Mouse (Mus musculus): Measurements from ENCODE around the gene Cx3cr1. TPM values are rescaled to one million over a fixed set of nuclear protein-coding genes. Genes with fewer than 3 reads are reported as not detected.
A peak's percentile ranks its signal among the peaks of the same experiment; 100 is the strongest.

Cx3cr1 gene
- total and polyA plus RNA-seq, 3 experiments = 1.2 to 4.4 (median 3.7) TPM

DNA sequence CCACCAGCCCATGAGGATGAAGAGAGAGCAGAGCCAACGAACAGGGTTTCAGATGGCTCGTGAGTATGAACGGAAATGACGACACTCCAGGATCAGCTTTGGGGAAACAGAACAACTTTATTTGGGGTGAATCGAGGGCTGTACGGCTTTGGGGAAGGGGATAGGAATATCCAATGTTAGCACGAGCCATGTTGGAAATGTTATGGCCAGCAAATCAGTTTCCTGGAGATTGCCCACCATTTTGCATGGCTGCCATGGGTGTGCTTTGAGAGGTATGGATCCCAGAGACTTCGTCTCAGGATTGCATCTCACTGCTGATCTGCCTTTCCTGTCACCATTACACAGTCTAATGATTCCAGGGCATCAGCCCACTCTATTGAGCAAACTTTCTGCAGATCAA lies 29.6 kb upstream of the Cx3cr1 start:
- H3K27me3 ChIP-seq (ENCODE audit: control insufficient read depth, insufficient read depth, low read length) = no peaks in the 10 kb centered on the region
- TF ChIP-seq POLR2A (IDR thresholded peaks at IDR 0.05; ENCODE audit: insufficient read depth, low read depth, low read length) (no peak), CTCF (IDR thresholded peaks at IDR 0.05) (no peak), EP300 (IDR thresholded peaks at IDR 0.05; ENCODE audit: insufficient read depth, low read depth, low read length) (no peak)
- H3K79me2 ChIP-seq (replicated peaks; ENCODE audit: control insufficient read depth, insufficient read depth, low read length) = no peaks in the 10 kb centered on the region
- WGBS = 80% methylated on average over 8 of the region's 8 CpGs
- H3K36me3 ChIP-seq (ENCODE audit: control insufficient read depth, insufficient read depth, low read length) = no peaks in the 10 kb centered on the region
- no peak overlapping the region for H3K9ac ChIP-seq (ENCODE audit: low read depth, low read length)
- no peak overlapping the region for H3K4me3 ChIP-seq
- H3K4me1 ChIP-seq (ENCODE audit: control insufficient read depth, insufficient read depth, low read length) = no peaks in the 10 kb centered on the region
- DNase-seq = no peak
- intact Hi-C loops (cut with DNase I) = loop anchor here (5.0 kb wide), 1 partner anchor 187 kb away; no protein-coding TSS in a partner anchor
- H3K27ac ChIP-seq = no peak overlapping the region

GRCm38 (mm10) chr9:120098682-120099081 lies 29.0 kb upstream of the Cx3cr1 start:
- H3K4me1 ChIP-seq (ENCODE audit: control insufficient read depth, insufficient read depth, low read length) = no peaks in the 10 kb centered on the region
- H3K79me2 ChIP-seq (replicated peaks; ENCODE audit: control insufficient read depth, insufficient read depth, low read length) = no peaks in the 10 kb centered on the region
- TF ChIP-seq EP300 (IDR thresholded peaks at IDR 0.05; ENCODE audit: insufficient read depth, low read depth, low read length) (0 out of 2 replicates have a peak, but pooled peaks have one; percentile 32), POLR2A (IDR thresholded peaks at IDR 0.05; ENCODE audit: insufficient read depth, low read depth, low read length) (no peak), CTCF (IDR thresholded peaks at IDR 0.05) (peak; percentile 92)
- peak; percentile 59 to 65 for DNase-seq
- H3K27me3 ChIP-seq (ENCODE audit: control insufficient read depth, insufficient read depth, low read length) = no peaks in the 10 kb centered on the region
- H3K9ac ChIP-seq (ENCODE audit: low read depth, low read length) = no peak overlapping the region
- 18% methylated on average over 7 of the region's 7 CpGs for WGBS
- H3K4me3 ChIP-seq = no peak overlapping the region
- H3K36me3 ChIP-seq (ENCODE audit: control insufficient read depth, insufficient read depth, low read length) = no peaks in the 10 kb centered on the region
- intact Hi-C loops (cut with DNase I) = loop anchor here (1.0 to 5.0 kb wide), 2 partner anchors 71 to 186 kb away; no protein-coding TSS in a partner anchor
- no peak overlapping the region for H3K27ac ChIP-seq

- H3K4me1 ChIP-seq (ENCODE audit: control insufficient read depth, insufficient read depth, low read length) = no peaks in the 10 kb centered on the region
- 37% methylated on average over 7 of the region's 7 CpGs for WGBS
- no peaks in the 10 kb centered on the region for H3K36me3 ChIP-seq (ENCODE audit: control insufficient read depth, insufficient read depth, low read length)
- TF ChIP-seq CTCF (IDR thresholded peaks at IDR 0.05) = no peak
- no peak for TF ChIP-seq EP300 (IDR thresholded peaks at IDR 0.05; ENCODE audit: insufficient read depth, low read depth, low read length)
- TF ChIP-seq POLR2A (IDR thresholded peaks at IDR 0.05; ENCODE audit: insufficient read depth, low read depth, low read length) = no peak
- no peak overlapping the region for H3K4me3 ChIP-seq
- H3K27ac ChIP-seq = no peak overlapping the region
- DNase-seq = no peak
- no peak overlapping the region for H3K9ac ChIP-seq (ENCODE audit: low read depth, low read length)
- H3K27me3 ChIP-seq (ENCODE audit: control insufficient read depth, insufficient read depth, low read length) = no peaks in the 10 kb centered on the region
- no peaks in the 10 kb centered on the region for H3K79me2 ChIP-seq (replicated peaks; ENCODE audit: control insufficient read depth, insufficient read depth, low read length)
- intact Hi-C loops (cut with DNase I) = loop anchor here (5.0 kb wide), 1 partner anchor 184 kb away; no protein-coding TSS in a partner anchor
These were observed 26.2 kb upstream of the Cx3cr1 start for GRCm38 (mm10) chr9:120095886-120096285.

DNA sequence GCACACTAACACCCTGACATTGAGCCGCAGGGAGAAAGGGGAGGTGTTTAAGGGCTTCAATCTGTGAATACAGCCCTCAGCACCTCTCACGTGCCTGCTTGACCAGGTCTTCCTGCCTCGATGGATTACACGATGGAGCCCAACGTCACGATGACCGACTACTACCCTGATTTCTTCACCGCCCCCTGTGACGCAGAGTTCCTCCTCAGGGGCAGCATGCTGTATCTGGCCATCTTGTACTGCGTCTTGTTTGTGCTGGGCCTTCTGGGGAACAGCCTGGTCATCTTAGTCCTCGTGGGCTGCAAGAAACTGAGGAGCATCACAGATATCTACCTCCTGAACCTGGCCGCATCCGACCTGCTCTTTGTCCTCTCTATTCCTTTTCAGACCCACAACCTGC lies 24.0 kb upstream of the Cx3cr1 start:
- H3K27ac ChIP-seq = no peak overlapping the region
- intact Hi-C loops (cut with DNase I) = no loop called here
- no peak for TF ChIP-seq CTCF (IDR thresholded peaks at IDR 0.05)
- TF ChIP-seq POLR2A (IDR thresholded peaks at IDR 0.05; ENCODE audit: insufficient read depth, low read depth, low read length) = no peak
- WGBS = 79% methylated on average over 13 of the region's 13 CpGs
- no peak overlapping the region for H3K9ac ChIP-seq (ENCODE audit: low read depth, low read length)
- no peaks in the 10 kb centered on the region for H3K79me2 ChIP-seq (replicated peaks; ENCODE audit: control insufficient read depth, insufficient read depth, low read length)
- H3K27me3 ChIP-seq (ENCODE audit: control insufficient read depth, insufficient read depth, low read length) = no peaks in the 10 kb centered on the region
- no peak for DNase-seq
- no peaks in the 10 kb centered on the region for H3K36me3 ChIP-seq (ENCODE audit: control insufficient read depth, insufficient read depth, low read length)
- H3K4me3 ChIP-seq = no peak overlapping the region
- H3K4me1 ChIP-seq (ENCODE audit: control insufficient read depth, insufficient read depth, low read length) = no peaks in the 10 kb centered on the region

DNA sequence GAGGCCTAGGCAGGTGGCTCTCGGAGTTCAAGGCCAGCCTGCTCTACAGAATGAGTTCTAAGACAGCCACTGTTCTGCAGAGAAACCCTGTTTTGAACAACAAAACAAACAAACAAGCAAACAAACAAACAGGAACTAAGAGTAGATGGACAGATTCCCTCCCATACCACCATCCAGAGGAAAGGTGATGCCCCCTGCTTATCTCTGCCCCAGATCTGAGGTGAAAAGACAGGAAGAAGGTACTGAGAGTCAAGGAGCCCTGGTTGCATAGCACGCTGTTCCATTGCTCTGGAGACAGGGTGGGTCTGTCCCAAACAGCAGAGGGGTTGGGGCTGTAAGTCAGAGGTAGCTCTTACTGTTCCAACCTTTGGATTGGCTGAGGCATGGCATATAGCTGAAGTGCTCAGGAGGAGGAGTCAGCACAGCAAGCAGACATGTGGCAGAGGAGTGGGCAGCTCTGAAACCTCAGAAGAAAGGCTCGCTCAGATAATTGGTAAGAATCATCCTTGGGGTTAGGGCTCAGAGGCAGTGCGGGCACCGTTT lies 22.1 kb upstream of the Cx3cr1 start, which contains the start of gene Ccr8:
Ccr8 (plus strand) TSS at position 419 of the 543 bp plus-strand sequence.
- DNase-seq = no peak
- Histone ChIP-seq H3K79me2 (replicated peaks; ENCODE audit: control insufficient read depth, insufficient read depth, low read length) (no peaks in the 10 kb centered on the region), H3K36me3 (ENCODE audit: control insufficient read depth, insufficient read depth, low read length) (no peaks in the 10 kb centered on the region), H3K4me3 (no peak within 1 kb of the TSS), H3K27ac (no peak within 1 kb of the TSS), H3K4me1 (ENCODE audit: control insufficient read depth, insufficient read depth, low read length) (no peaks in the 10 kb centered on the region), H3K27me3 (ENCODE audit: control insufficient read depth, insufficient read depth, low read length) (no peaks in the 10 kb centered on the region), H3K9ac (ENCODE audit: low read depth, low read length) (no peak within 1 kb of the TSS)
- TF ChIP-seq CTCF (IDR thresholded peaks at IDR 0.05) (no peak), POLR2A (IDR thresholded peaks at IDR 0.05; ENCODE audit: insufficient read depth, low read depth, low read length) (no peak), EP300 (IDR thresholded peaks at IDR 0.05; ENCODE audit: insufficient read depth, low read depth, low read length) (no peak)
- WGBS = 77% methylated on average over 5 of the region's 5 CpGs
- intact Hi-C loops (cut with DNase I) = no loop called here

DNA sequence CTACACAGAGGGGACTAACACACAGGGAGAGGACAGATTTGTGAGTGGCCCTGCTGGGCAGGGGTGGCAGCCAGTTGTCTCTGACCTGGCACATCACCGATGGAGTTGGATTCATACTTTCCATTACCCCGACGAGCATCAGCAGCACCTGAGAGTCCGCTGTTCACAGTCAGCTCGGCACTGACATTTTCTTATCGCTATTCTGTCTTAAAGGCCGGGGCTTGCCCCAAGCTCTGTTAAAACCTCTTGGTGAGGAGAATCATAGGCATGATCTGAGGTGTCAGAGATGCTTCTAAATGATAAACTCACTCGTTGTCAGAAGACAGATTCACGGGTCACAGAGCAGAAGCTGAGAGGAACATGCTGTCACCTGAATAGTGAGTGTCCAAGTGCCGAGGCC lies 21.4 kb upstream of the Cx3cr1 start:
- Histone ChIP-seq H3K4me3 (no peak overlapping the region), H3K9ac (ENCODE audit: low read depth, low read length) (no peak overlapping the region), H3K27ac (no peak overlapping the region), H3K79me2 (replicated peaks; ENCODE audit: control insufficient read depth, insufficient read depth, low read length) (no peaks in the 10 kb centered on the region), H3K36me3 (ENCODE audit: control insufficient read depth, insufficient read depth, low read length) (no peaks in the 10 kb centered on the region), H3K4me1 (ENCODE audit: control insufficient read depth, insufficient read depth, low read length) (no peaks in the 10 kb centered on the region), H3K27me3 (ENCODE audit: control insufficient read depth, insufficient read depth, low read length) (no peaks in the 10 kb centered on the region)
- intact Hi-C loops (cut with DNase I) = no loop called here
- DNase-seq = no peak
- WGBS = 73% methylated on average over 10 of the region's 10 CpGs
- TF ChIP-seq POLR2A (IDR thresholded peaks at IDR 0.05; ENCODE audit: insufficient read depth, low read depth, low read length) (no peak), CTCF (IDR thresholded peaks at IDR 0.05) (no peak), EP300 (IDR thresholded peaks at IDR 0.05; ENCODE audit: insufficient read depth, low read depth, low read length) (no peak)
